Mouse (Mus musculus) MEL (cell line): ENCODE results near the gene Lcn6. TPM values are rescaled to one million over a fixed set of nuclear protein-coding genes. Genes with fewer than 3 reads are reported as not detected.

ENCODE experiments used
- DNase-seq: peaks from one replicate; pipeline ENCODE4 v3.0.0; 2011; ENCODE audit warnings: low read depth, low spot score
- H3K27ac ChIP-seq: 2 replicates; pipeline ENCODE4 v1.5.1; 2012; ENCODE audit warnings: low read depth, mild to moderate bottlenecking, control low read depth, low read length, moderate library complexity; ENCODE audit not compliant: control insufficient read depth
- H3K27me3 ChIP-seq, 2 experiments: fragments of 150-350 bp in 1 of 2; sonication (generic) in 1 of 2; 2 replicates each; pipeline ENCODE4 v1.6.1; 2012; ENCODE audit warnings: low read length in 2 of 2, mild to moderate bottlenecking in 2 of 2, improper control_type of control experiment in 1 of 2, moderate library complexity in 1 of 2; ENCODE audit not compliant: insufficient read depth in 2 of 2, control insufficient read depth in 1 of 2
- H3K36me3 ChIP-seq, 2 experiments: 2 replicates each; pipeline ENCODE4 v1.6.1; 2012 to 2014; ENCODE audit warnings: low read length in 2 of 2, improper control_type of control experiment in 1 of 2, inconsistent platforms in 1 of 2, mild to moderate bottlenecking in 1 of 2; ENCODE audit not compliant: insufficient read depth in 2 of 2, control insufficient read depth in 1 of 2
- H3K4me1 ChIP-seq, 2 experiments: fragments of 150-350 bp in 1 of 2; sonication (generic) in 1 of 2; 2 replicates each; pipeline ENCODE4 v1.6.1; 2012; ENCODE audit warnings: low read length in 2 of 2, improper control_type of control experiment in 1 of 2, mild to moderate bottlenecking in 1 of 2; ENCODE audit not compliant: insufficient read depth in 2 of 2, control insufficient read depth in 1 of 2
- H3K4me3 ChIP-seq, 2 experiments: fragments of 150-350 bp in 1 of 2; sonication (generic) in 1 of 2; 2 replicates each; pipeline ENCODE4 v1.5.1; 2012; ENCODE audit warnings: low read depth in 2 of 2, low read length in 2 of 2, mild to moderate bottlenecking in 2 of 2, moderate library complexity in 2 of 2, control low read depth in 1 of 2, improper control_type of control experiment in 1 of 2; ENCODE audit not compliant: control insufficient read depth in 1 of 2, insufficient read depth in 1 of 2
- H3K79me2 ChIP-seq: 2 replicates; pipeline ENCODE4 v1.6.1; 2012; ENCODE audit warnings: mild to moderate bottlenecking, low read length, moderate library complexity; ENCODE audit not compliant: control insufficient read depth, poor library complexity, insufficient read depth
- H3K9ac ChIP-seq: 2 replicates; pipeline ENCODE4 v1.6.1; 2012; ENCODE audit warnings: low read depth, mild to moderate bottlenecking, control low read depth, low read length, moderate library complexity; ENCODE audit not compliant: control insufficient read depth, poor library complexity, severe bottlenecking
- H3K9me3 ChIP-seq: fragments of 150-350 bp; sonication (generic); replicated peaks from 2 replicates; pipeline ENCODE4 v1.6.1; 2012; ENCODE audit warnings: mild to moderate bottlenecking, low read length, improper control_type of control experiment, moderate library complexity; ENCODE audit not compliant: insufficient read depth
- CHD1 ChIP-seq: IDR thresholded peaks from 2 replicates; pipeline ENCODE4 v1.6.1; 2012; ENCODE audit warnings: low read depth, mild to moderate bottlenecking, inconsistent platforms, low read length, improper control_type of control experiment
- CHD2 ChIP-seq: IDR thresholded peaks from 2 replicates; pipeline ENCODE4 v1.6.1; 2011; ENCODE audit warnings: low read length, improper control_type of control experiment
- CTCF ChIP-seq, 3 experiments: IDR thresholded peaks in 2 of 3; conservative IDR thresholded peaks in 1 of 3; 2 replicates each; pipeline ENCODE4 v1.5.1; 2011 to 2012; ENCODE audit warnings: low read length in 3 of 3, low read depth in 2 of 3, mild to moderate bottlenecking in 2 of 3, improper control_type of control experiment in 1 of 3, inconsistent platforms in 1 of 3, mixed read lengths in 1 of 3, moderate library complexity in 1 of 3; ENCODE audit not compliant: control insufficient read depth in 1 of 3, insufficient read depth in 1 of 3, poor library complexity in 1 of 3, severe bottlenecking in 1 of 3
- ELF1 ChIP-seq: IDR thresholded peaks from 2 replicates; pipeline ENCODE4 v1.6.1; 2014; ENCODE audit warnings: low read depth, mild to moderate bottlenecking, inconsistent platforms, low read length, improper control_type of control experiment, moderate library complexity
- EP300 ChIP-seq, 2 experiments: IDR thresholded peaks; 2 replicates each; pipeline ENCODE4 v1.6.1; 2011; ENCODE audit warnings: improper control_type of control experiment in 2 of 2, low read length in 2 of 2, low read depth in 1 of 2, mild to moderate bottlenecking in 1 of 2
- GABPA ChIP-seq: IDR thresholded peaks from 2 replicates; pipeline ENCODE4 v1.6.1; 2012; ENCODE audit warnings: low read depth, mild to moderate bottlenecking, inconsistent platforms, low read length, improper control_type of control experiment, moderate library complexity
- HCFC1 ChIP-seq: IDR thresholded peaks from 2 replicates; pipeline ENCODE4 v1.6.1; 2012; ENCODE audit warnings: low read depth, mild to moderate bottlenecking, inconsistent platforms, low read length, improper control_type of control experiment, moderate library complexity
- JUND ChIP-seq: IDR thresholded peaks from 2 replicates; pipeline ENCODE4 v1.6.1; 2011; ENCODE audit warnings: low read depth, mild to moderate bottlenecking, improper control_type of control experiment, low read length
- KAT2A ChIP-seq: conservative IDR thresholded peaks from 2 replicates; pipeline ENCODE4 v1.6.1; 2012; ENCODE audit warnings: low read depth, low read length, improper control_type of control experiment, inconsistent platforms
- MAZ ChIP-seq: IDR thresholded peaks from 2 replicates; pipeline ENCODE4 v1.6.1; 2012; ENCODE audit warnings: low read depth, mild to moderate bottlenecking, inconsistent platforms, low read length, improper control_type of control experiment
- MYC ChIP-seq: IDR thresholded peaks from 2 replicates; pipeline ENCODE4 v1.6.1; 2011; ENCODE audit warnings: low read depth, mild to moderate bottlenecking, low read length, improper control_type of control experiment, moderate library complexity
- NELFE ChIP-seq: IDR thresholded peaks from 2 replicates; pipeline ENCODE4 v1.6.1; 2011; ENCODE audit warnings: low read depth, low read length, improper control_type of control experiment
- POLR2AphosphoS2 ChIP-seq: IDR thresholded peaks from 2 replicates; pipeline ENCODE4 v1.6.1; 2011; ENCODE audit warnings: low read length, improper control_type of control experiment
- POLR2AphosphoS5 ChIP-seq: IDR thresholded peaks from 2 replicates; pipeline ENCODE4 v1.6.1; 2012; ENCODE audit warnings: low read depth, borderline replicate concordance, mild to moderate bottlenecking, inconsistent platforms, low read length, moderate library complexity, mixed read lengths
- RAD21 ChIP-seq: IDR thresholded peaks from 2 replicates; pipeline ENCODE4 v1.6.1; 2011; ENCODE audit warnings: mild to moderate bottlenecking, low read depth, low read length, improper control_type of control experiment
- RCOR1 ChIP-seq: IDR thresholded peaks from 2 replicates; pipeline ENCODE4 v1.6.1; 2012; ENCODE audit warnings: low read depth, mild to moderate bottlenecking, inconsistent platforms, low read length, improper control_type of control experiment
- SIN3A ChIP-seq: IDR thresholded peaks from 2 replicates; pipeline ENCODE4 v1.6.1; 2012; ENCODE audit warnings: low read length, improper control_type of control experiment, inconsistent platforms
- TAL1 ChIP-seq: IDR thresholded peaks from 2 replicates; pipeline ENCODE4 v1.6.1; 2012; ENCODE audit warnings: mild to moderate bottlenecking, inconsistent platforms, low read length, moderate library complexity, mixed read lengths
- TBP ChIP-seq: IDR thresholded peaks from 2 replicates; pipeline ENCODE4 v1.8.0; 2011; ENCODE audit warnings: low read depth, low read length, improper control_type of control experiment
- TCF12 ChIP-seq: IDR thresholded peaks from 2 replicates; pipeline ENCODE4 v1.6.1; 2014; ENCODE audit warnings: low read depth, mild to moderate bottlenecking, inconsistent platforms, low read length, improper control_type of control experiment, moderate library complexity
- ZNF384 ChIP-seq: IDR thresholded peaks from 2 replicates; pipeline ENCODE4 v1.6.1; 2012; ENCODE audit warnings: low read depth, mild to moderate bottlenecking, inconsistent platforms, low read length, improper control_type of control experiment
- polyA plus RNA-seq, 2 experiments: library from polyadenylated mRNA; stranded (reverse) in 1 of 2; unstranded in 1 of 2; fragments of >175 nt in 1 of 2; fragments of >200 nt in 1 of 2; gene quantifications; 2 replicates each; pipeline versions ENCODE4 v1.2.1 to v1.2.4; 2012; ENCODE audit warnings: low replicate concordance in 2 of 2, low read depth in 1 of 2; ENCODE audit not compliant: insufficient read length in 2 of 2, insufficient read depth in 1 of 2, missing spikeins in 1 of 2
- total RNA-seq: library from RNA; depleted of rRNA; stranded (reverse); fragments of 300-350 nt; gene quantifications from 2 replicates; pipeline ENCODE4 v1.2.3, GENCODE M21; 2012

Gene Lcn6
- total and polyA plus RNA-seq, 3 experiments = not detected

- H3K36me3 ChIP-seq = no peaks in the 10 kb centered on the region
- H3K4me1 ChIP-seq = no peaks in the 10 kb centered on the region
- H3K9ac ChIP-seq = no peak overlapping the region
- H3K27me3 ChIP-seq = peaks cover 0 to 4% of the 10 kb centered on the region in 2 experiments; a peak in 1 of 4 replicates
- no peak for DNase-seq
- no peak overlapping the region for H3K27ac ChIP-seq
- no peaks in the 10 kb centered on the region for H3K9me3 ChIP-seq
- no peak for TF ChIP-seq RCOR1
- no peak for TF ChIP-seq TAL1
- TF ChIP-seq POLR2AphosphoS2 = no peak
- no peak for TF ChIP-seq EP300 (IDR thresholded peaks at IDR 0.05; ENCODE audit: low read depth in 1 of 2, low read length in 2 of 2)
- TF ChIP-seq GABPA = no peak
- no peak for TF ChIP-seq HCFC1
- no peak for TF ChIP-seq CHD1
- no peak for TF ChIP-seq RAD21
- no peak for TF ChIP-seq TBP
- TF ChIP-seq TCF12 = no peak
- TF ChIP-seq ELF1 = no peak
- TF ChIP-seq SIN3A = no peak
- TF ChIP-seq KAT2A = no peak
- TF ChIP-seq MYC = no peak
- no peak for TF ChIP-seq ZNF384
- no peak for TF ChIP-seq POLR2AphosphoS5
- H3K79me2 ChIP-seq = no peaks in the 10 kb centered on the region
- H3K4me3 ChIP-seq = no peak overlapping the region
These were observed 43.0 kb upstream of the Lcn6 start for GRCm38 (mm10) chr2:25633616-25634015.

- no peak overlapping the region for H3K4me3 ChIP-seq
- DNase-seq = no peak
These were observed 42.5 kb upstream of the Lcn6 start for GRCm38 (mm10) chr2:25634046-25634445.

More at GRCm38 (mm10) chr2:25634046-25634445, 42.5 kb upstream of the Lcn6 start:
- no peaks in the 10 kb centered on the region for H3K79me2 ChIP-seq
- H3K4me1 ChIP-seq = no peaks in the 10 kb centered on the region
- no peak overlapping the region for H3K27ac ChIP-seq
- no peak for TF ChIP-seq NELFE
- no peak for TF ChIP-seq RCOR1
- no peak for TF ChIP-seq JUND
- TF ChIP-seq CTCF (IDR thresholded peaks at IDR 0.05 in 2 of 3, conservative IDR thresholded peaks at IDR 0.05 in 1 of 3; ENCODE audit: control insufficient read depth in 1 of 3, insufficient read depth in 1 of 3, low read depth in 2 of 3, low read length in 3 of 3, poor library complexity in 1 of 3, severe bottlenecking in 1 of 3) = 0 out of 6 replicates have a peak, but pooled peaks of 1 of the 3 experiments have one; percentile 3
- no peak for TF ChIP-seq HCFC1
- TF ChIP-seq MAZ = no peak
- no peak for TF ChIP-seq SIN3A
- no peak for TF ChIP-seq CHD2
- TF ChIP-seq, all 39 proteins: peak for 1
- Histone ChIP-seq H3K36me3 (no peaks in the 10 kb centered on the region), H3K9ac (no peak overlapping the region), H3K9me3 (no peaks in the 10 kb centered on the region), H3K27me3 (peaks cover 0 to 2% of the 10 kb centered on the region in 2 experiments; a peak in 1 of 4 replicates)
